Mouse (Mus musculus): ENCODE results near the gene Actrt2.

DNA sequence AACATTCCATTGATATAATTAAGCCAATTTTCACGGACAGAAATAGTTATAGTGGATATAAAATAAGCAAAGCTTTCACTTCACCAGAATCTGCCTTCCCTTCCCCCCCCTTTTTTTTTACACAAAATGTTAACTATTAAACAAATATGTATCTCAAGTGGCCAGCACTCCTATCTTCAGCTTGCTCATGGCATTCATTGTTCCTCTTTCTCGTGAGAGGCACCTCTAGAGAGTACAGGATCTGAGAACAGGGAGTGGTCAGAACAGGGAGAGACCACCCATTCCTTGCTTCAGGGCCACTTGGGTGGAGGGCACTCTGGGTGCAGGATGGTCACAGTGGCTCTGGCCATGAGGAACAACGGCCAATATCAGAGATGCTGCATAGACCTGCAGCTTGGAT is 36.9 kb downstream of the Actrt2 start:
- no peak for TF ChIP-seq CTCF (IDR thresholded peaks at IDR 0.05; ENCODE audit: extremely low read depth, insufficient read length, insufficient replicate concordance, low read depth, low read length)
- no peak for TF ChIP-seq POLR2A (IDR thresholded peaks at IDR 0.05; ENCODE audit: low read depth, low read length)
